Mouse (Mus musculus): ENCODE data around the gene Rln1. TPM values are rescaled to one million over a fixed set of nuclear protein-coding genes. Genes with fewer than 3 reads are reported as not detected.

Gene Rln1
- total and polyA plus RNA-seq, 2 experiments from 2014 or later = 7.1 to 7.2 TPM

GRCm38 (mm10) chr19:29372138-29372537 lies 37.7 kb upstream of the Rln1 start:
- Histone ChIP-seq H3K9ac (no peak overlapping the region), H3K4me3 (ENCODE audit: low read depth, low read length) (no peak overlapping the region), H3K4me1 (ENCODE audit: insufficient read depth) (0 out of 2 replicates have a peak, but pooled peaks cover 13% of the 10 kb centered on the region), H3K27ac (ENCODE audit: low read depth, low read length) (peak overlapping the region; percentile 9; the same call in 1 of the 2 replicates), H3K9me3 (ENCODE audit: low read length) (no peaks in the 10 kb centered on the region), H3K4me2 (ENCODE audit: low read depth) (peak overlapping the region; percentile 19; the same call in 1 of the 2 replicates), H3K36me3 (ENCODE audit: insufficient read depth) (no peaks in the 10 kb centered on the region), H3K27me3 (ENCODE audit: insufficient read depth, low read length) (no peaks in the 10 kb centered on the region)
- TF ChIP-seq CTCF (IDR thresholded peaks at IDR 0.05; ENCODE audit: low read depth) = no peak
- ATAC-seq = peak; percentile 85
- WGBS = 47% methylated on average over 4 of the region's 4 CpGs
- DNase-seq = peak; percentile 79

- Histone ChIP-seq H3K27ac (ENCODE audit: low read depth, low read length) (peak overlapping the region; percentile 50; the same call in 1 of the 2 replicates), H3K27me3 (ENCODE audit: insufficient read depth, low read length) (no peaks in the 10 kb centered on the region), H3K4me2 (ENCODE audit: low read depth) (peak overlapping the region; percentile 19; the same call in 1 of the 2 replicates), H3K4me1 (ENCODE audit: insufficient read depth) (0 out of 2 replicates have a peak, but pooled peaks cover 13% of the 10 kb centered on the region), H3K36me3 (ENCODE audit: insufficient read depth) (no peaks in the 10 kb centered on the region), H3K4me3 (ENCODE audit: low read depth, low read length) (no peak overlapping the region), H3K9me3 (ENCODE audit: low read length) (no peaks in the 10 kb centered on the region), H3K9ac (no peak overlapping the region)
- ATAC-seq = no peak
- WGBS = 78% methylated on average over 18 of the region's 18 CpGs
- no peak for DNase-seq
- TF ChIP-seq CTCF (IDR thresholded peaks at IDR 0.05; ENCODE audit: low read depth) = no peak
Observed at GRCm38 (mm10) chr19:29371284-29372081, 37.0 kb upstream of the Rln1 start.

GRCm38 (mm10) chr19:29370545-29371283 lies 36.2 kb upstream of the Rln1 start:
- Histone ChIP-seq H3K4me3 (ENCODE audit: low read depth, low read length) (no peak overlapping the region), H3K4me2 (ENCODE audit: low read depth) (no peak overlapping the region), H3K4me1 (ENCODE audit: insufficient read depth) (0 out of 2 replicates have a peak, but pooled peaks cover 13% of the 10 kb centered on the region), H3K9ac (no peak overlapping the region), H3K9me3 (ENCODE audit: low read length) (no peaks in the 10 kb centered on the region), H3K27me3 (ENCODE audit: insufficient read depth, low read length) (no peaks in the 10 kb centered on the region), H3K36me3 (ENCODE audit: insufficient read depth) (no peaks in the 10 kb centered on the region), H3K27ac (ENCODE audit: low read depth, low read length) (no peak overlapping the region)
- TF ChIP-seq CTCF (IDR thresholded peaks at IDR 0.05; ENCODE audit: low read depth) = no peak
- 92% methylated on average over 7 of the region's 7 CpGs for WGBS
- ATAC-seq (no peak), DNase-seq (no peak)

GRCm38 (mm10) chr19:29370112-29370511 lies 35.6 kb upstream of the Rln1 start:
- Histone ChIP-seq H3K27me3 (ENCODE audit: insufficient read depth, low read length) (no peaks in the 10 kb centered on the region), H3K4me1 (ENCODE audit: insufficient read depth) (0 out of 2 replicates have a peak, but pooled peaks cover 13% of the 10 kb centered on the region), H3K36me3 (ENCODE audit: insufficient read depth) (no peaks in the 10 kb centered on the region), H3K4me3 (ENCODE audit: low read depth, low read length) (no peak overlapping the region), H3K27ac (ENCODE audit: low read depth, low read length) (no peak overlapping the region), H3K9me3 (ENCODE audit: low read length) (no peaks in the 10 kb centered on the region), H3K9ac (no peak overlapping the region), H3K4me2 (ENCODE audit: low read depth) (no peak overlapping the region)
- no peak for ATAC-seq
- no peak for TF ChIP-seq CTCF (IDR thresholded peaks at IDR 0.05; ENCODE audit: low read depth)
- no peak for DNase-seq
- 71% methylated on average over 12 of the region's 12 CpGs for whole genome bisulfite sequencing

GRCm38 (mm10) chr19:29368671-29369309 lies 34.3 kb upstream of the Rln1 start:
- Histone ChIP-seq H3K4me3 (ENCODE audit: low read depth, low read length) (no peak overlapping the region), H3K27ac (ENCODE audit: low read depth, low read length) (no peak overlapping the region), H3K36me3 (ENCODE audit: insufficient read depth) (no peaks in the 10 kb centered on the region), H3K4me1 (ENCODE audit: insufficient read depth) (0 out of 2 replicates have a peak, but pooled peaks cover 13% of the 10 kb centered on the region), H3K4me2 (ENCODE audit: low read depth) (no peak overlapping the region), H3K9ac (no peak overlapping the region), H3K27me3 (ENCODE audit: insufficient read depth, low read length) (no peaks in the 10 kb centered on the region), H3K9me3 (ENCODE audit: low read length) (no peaks in the 10 kb centered on the region)
- no peak for ATAC-seq
- TF ChIP-seq CTCF (IDR thresholded peaks at IDR 0.05; ENCODE audit: low read depth) = no peak
- DNase-seq = no peak
- WGBS = 84% methylated on average over 3 of the region's 3 CpGs

- DNase-seq (no peak), ATAC-seq (no peak)
- H3K9me3 ChIP-seq (ENCODE audit: low read length) = no peaks in the 10 kb centered on the region
- no peak overlapping the region for H3K4me3 ChIP-seq (ENCODE audit: low read depth, low read length)
- H3K27ac ChIP-seq (ENCODE audit: low read depth, low read length) = no peak overlapping the region
- WGBS = 90% methylated on average over 2 of the region's 2 CpGs
- 0 out of 2 replicates have a peak, but pooled peaks cover 13% of the 10 kb centered on the region for H3K4me1 ChIP-seq (ENCODE audit: insufficient read depth)
- TF ChIP-seq CTCF (IDR thresholded peaks at IDR 0.05; ENCODE audit: low read depth) = no peak
- no peak overlapping the region for H3K9ac ChIP-seq
- H3K27me3 ChIP-seq (ENCODE audit: insufficient read depth, low read length) = no peaks in the 10 kb centered on the region
- H3K4me2 ChIP-seq (ENCODE audit: low read depth) = no peak overlapping the region
- H3K36me3 ChIP-seq (ENCODE audit: insufficient read depth) = no peaks in the 10 kb centered on the region
Observed at GRCm38 (mm10) chr19:29368041-29368440, 33.6 kb upstream of the Rln1 start.

All from forebrain, postnatal 0 days (tissue).